Mouse (Mus musculus) limb, embryonic 15.5 days (tissue): ENCODE results near the gene Sgms1. TPM values are rescaled to one million over a fixed set of nuclear protein-coding genes. Genes with fewer than 3 reads are reported as not detected.

ENCODE experiments used
- ATAC-seq: fragments of 200-750 bp; cut with Nextera tagmentation; 2 replicates; pipeline ENCODE4 v1.8.0; 2017; ENCODE audit warnings: low read depth, moderate TSS enrichment; ENCODE audit not compliant: insufficient number of reproducible peaks, low FRiP score, low TSS enrichment
- H3K27ac ChIP-seq: fragments of 300-500 bp; sonication (generic); 2 replicates; pipeline ENCODE4 v1.5.1; 2015; ENCODE audit warnings: moderate library complexity, mild to moderate bottlenecking, inconsistent platforms
- H3K27me3 ChIP-seq: fragments of 300-500 bp; sonication (generic); 2 replicates; pipeline ENCODE4 v1.6.1; 2015; ENCODE audit warnings: inconsistent platforms
- H3K36me3 ChIP-seq: fragments of 300-500 bp; sonication (generic); 2 replicates; pipeline ENCODE4 v1.6.1; 2015; ENCODE audit warnings: inconsistent platforms
- H3K4me1 ChIP-seq: fragments of 300-500 bp; sonication (generic); 2 replicates; pipeline ENCODE4 v1.6.1; 2015; ENCODE audit warnings: inconsistent platforms
- H3K4me2 ChIP-seq: fragments of 300-500 bp; sonication (generic); 2 replicates; pipeline ENCODE4 v1.6.1; 2015; ENCODE audit warnings: mild to moderate bottlenecking, inconsistent platforms
- H3K4me3 ChIP-seq: fragments of 300-500 bp; sonication (generic); 2 replicates; pipeline ENCODE4 v1.5.1; 2015; ENCODE audit warnings: mild to moderate bottlenecking, inconsistent platforms
- H3K9ac ChIP-seq: fragments of 300-500 bp; sonication (generic); 2 replicates; pipeline ENCODE4 v1.6.1; 2015; ENCODE audit warnings: inconsistent platforms
- H3K9me3 ChIP-seq: fragments of 300-500 bp; sonication (generic); 2 replicates; pipeline ENCODE4 v1.6.1; 2016; ENCODE audit warnings: inconsistent platforms
- WGBS: fragments of 180-500 bp; shearing (Covaris S2); methylation state at CpG from one replicate; pipeline ENCODE4 v1.1.7; 2015; 5-methylcytosine and 5-hydroxymethylcytosine counted together
- polyA plus RNA-seq: library from polyadenylated mRNA; unstranded; fragments of >200 nt; fragmentation: Nextera tagmentation; extraction: Ambion mirVana; gene quantifications from 2 replicates; pipeline ENCODE4 v1.2.1, GENCODE M21; 2015

The Sgms1 gene
- polyA plus RNA-seq, 1 experiment from 2014 or later: 45.6 TPM

- 70% methylated on average over 8 of the region's 8 CpGs for WGBS
- no peak overlapping the region for H3K4me3 ChIP-seq
- H3K4me2 ChIP-seq: no peak overlapping the region
- ATAC-seq: no peak
- H3K27me3 ChIP-seq: no peaks in the 10 kb centered on the region
- no peaks in the 10 kb centered on the region for H3K36me3 ChIP-seq
- H3K4me1 ChIP-seq: peaks cover 9% of the 10 kb centered on the region
- H3K9me3 ChIP-seq: no peaks in the 10 kb centered on the region
- H3K9ac ChIP-seq: no peak overlapping the region
- H3K27ac ChIP-seq: 0 out of 2 replicates have a peak overlapping the region, but pooled peaks have one; percentile 7
Observed at GRCm38 (mm10) chr19:32393758-32394450, 4.4 kb upstream of the Sgms1 start.

GRCm38 (mm10) chr19:32393092-32393745 is 3.7 kb upstream of the Sgms1 start:
- Histone ChIP-seq H3K27ac (0 out of 2 replicates have a peak overlapping the region, but pooled peaks have one; percentile 7), H3K4me1 (peaks cover 9% of the 10 kb centered on the region), H3K4me3 (no peak overlapping the region), H3K9ac (no peak overlapping the region), H3K4me2 (no peak overlapping the region), H3K9me3 (no peaks in the 10 kb centered on the region), H3K27me3 (no peaks in the 10 kb centered on the region), H3K36me3 (no peaks in the 10 kb centered on the region)
- ATAC-seq: no peak
- WGBS: 36% methylated on average over 4 of the region's 4 CpGs

- Histone ChIP-seq H3K9ac (no peak overlapping the region), H3K4me1 (peaks cover 23% of the 10 kb centered on the region), H3K27ac (no peak overlapping the region), H3K4me3 (no peak overlapping the region), H3K4me2 (no peak overlapping the region), H3K27me3 (no peaks in the 10 kb centered on the region), H3K36me3 (no peaks in the 10 kb centered on the region), H3K9me3 (no peaks in the 10 kb centered on the region)
- no peak for ATAC-seq
- WGBS: 90% methylated on average over 3 of the region's 3 CpGs
Observed at GRCm38 (mm10) chr19:32391441-32391840, 1.9 kb upstream of the Sgms1 start.

GRCm38 (mm10) chr19:32390116-32390515 is 602 bp upstream of the Sgms1 start:
- H3K4me1 ChIP-seq: peaks cover 25% of the 10 kb centered on the region
- ATAC-seq: no peak
- H3K9me3 ChIP-seq: no peaks in the 10 kb centered on the region
- peak overlapping the region; percentile 90 for H3K4me3 ChIP-seq
- H3K4me2 ChIP-seq: peak overlapping the region; percentile 92
- H3K27me3 ChIP-seq: no peaks in the 10 kb centered on the region
- 78% methylated on average over 7 of the region's 7 CpGs for whole genome bisulfite sequencing
- no peak overlapping the region for H3K27ac ChIP-seq
- no peaks in the 10 kb centered on the region for H3K36me3 ChIP-seq
- 0 out of 2 replicates have a peak overlapping the region, but pooled peaks have one; percentile 69 for H3K9ac ChIP-seq

GRCm38 (mm10) chr19:32388191-32388921 is 1.2 kb downstream of the Sgms1 start:
- WGBS: 0% methylated on average over 69 of the region's 75 CpGs
- ATAC-seq: peak; percentile 85
- Histone ChIP-seq H3K9me3 (no peaks in the 10 kb centered on the region), H3K27ac (peak overlapping the region; percentile 89), H3K9ac (peak overlapping the region; percentile 80), H3K4me1 (peaks cover 28% of the 10 kb centered on the region), H3K4me3 (peak overlapping the region; percentile 90), H3K36me3 (no peaks in the 10 kb centered on the region), H3K4me2 (peak overlapping the region; percentile 92), H3K27me3 (no peaks in the 10 kb centered on the region)

- peak overlapping the region; percentile 89 for H3K27ac ChIP-seq
- 0 out of 2 replicates have a peak, but pooled peaks have one; percentile 3 for ATAC-seq
- H3K4me1 ChIP-seq: peaks cover 28% of the 10 kb centered on the region
- H3K9ac ChIP-seq: peak overlapping the region; percentile 80
- under 1% methylated on average over 55 of the region's 74 CpGs for WGBS
- H3K4me2 ChIP-seq: peak overlapping the region; percentile 92
- no peaks in the 10 kb centered on the region for H3K36me3 ChIP-seq
- H3K9me3 ChIP-seq: no peaks in the 10 kb centered on the region
- peak overlapping the region; percentile 90 for H3K4me3 ChIP-seq
- H3K27me3 ChIP-seq: no peaks in the 10 kb centered on the region
Observed at GRCm38 (mm10) chr19:32387403-32388190, 1.9 kb downstream of the Sgms1 start.

GRCm38 (mm10) chr19:32386556-32387402 is 2.7 kb downstream of the Sgms1 start:
- H3K4me2 ChIP-seq: peak overlapping the region; percentile 92
- H3K4me3 ChIP-seq: peak overlapping the region; percentile 90
- no peaks in the 10 kb centered on the region for H3K9me3 ChIP-seq
- WGBS: 17% methylated on average over 19 of the region's 19 CpGs
- no peak overlapping the region; the same call in 1 of the 2 replicates for H3K27ac ChIP-seq
- ATAC-seq: no peak
- no peaks in the 10 kb centered on the region for H3K27me3 ChIP-seq
- peaks cover 28% of the 10 kb centered on the region for H3K4me1 ChIP-seq
- H3K36me3 ChIP-seq: no peaks in the 10 kb centered on the region
- H3K9ac ChIP-seq: peak overlapping the region; percentile 80

- WGBS: 94% methylated on average over 8 of the region's 8 CpGs
- Histone ChIP-seq H3K27ac (no peak overlapping the region), H3K4me3 (no peak overlapping the region)
Observed at GRCm38 (mm10) chr19:32383738-32384137, 5.8 kb downstream of the Sgms1 start.

GRCm38 (mm10) chr19:32381511-32381961 is 8.0 kb downstream of the Sgms1 start:
- H3K27me3 ChIP-seq: no peaks in the 10 kb centered on the region
- no peaks in the 10 kb centered on the region for H3K9me3 ChIP-seq
- H3K36me3 ChIP-seq: no peaks in the 10 kb centered on the region
- no peak overlapping the region for H3K27ac ChIP-seq
- no peak overlapping the region for H3K4me3 ChIP-seq
- no peak for ATAC-seq
- peaks cover 23% of the 10 kb centered on the region for H3K4me1 ChIP-seq
- H3K9ac ChIP-seq: no peak overlapping the region
- 44% methylated on average over 3 of the region's 3 CpGs for WGBS
- no peak overlapping the region for H3K4me2 ChIP-seq

More at GRCm38 (mm10) chr19:32383738-32384137, 5.8 kb downstream of the Sgms1 start:
- no peak for ATAC-seq
- Histone ChIP-seq H3K9me3 (no peaks in the 10 kb centered on the region), H3K36me3 (no peaks in the 10 kb centered on the region), H3K27me3 (no peaks in the 10 kb centered on the region), H3K4me2 (no peak overlapping the region), H3K9ac (no peak overlapping the region), H3K4me1 (peaks cover 19% of the 10 kb centered on the region)

- H3K27me3 ChIP-seq: no peaks in the 10 kb centered on the region
- no peak overlapping the region for H3K4me2 ChIP-seq
- no peak overlapping the region for H3K4me3 ChIP-seq
- WGBS: 93% methylated on average over 11 of the region's 11 CpGs
- no peak for ATAC-seq
- H3K27ac ChIP-seq: no peak overlapping the region
- H3K9me3 ChIP-seq: no peaks in the 10 kb centered on the region
- no peak overlapping the region for H3K9ac ChIP-seq
- peaks cover 23% of the 10 kb centered on the region for H3K4me1 ChIP-seq
- no peaks in the 10 kb centered on the region for H3K36me3 ChIP-seq
Observed at GRCm38 (mm10) chr19:32380748-32381147, 8.8 kb downstream of the Sgms1 start.
